ENCODE assay signal across 24 mouse cellular contexts in genomic region chr7:35535750-35536512, GRCm38 (mm10). TPM values are rescaled to one million over a fixed set of nuclear protein-coding genes. Genes with fewer than 3 reads are reported as not detected.
DNase-seq lines count a peak whose midpoint lies in the region; ATAC-seq and TF ChIP-seq lines count a peak whose summit lies in the region.
"Had no signal": no experiment of that assay in that cellular context is flagged by ENCODE, and none has a peak within 500 bp of the region (broad histone marks: within the 10 kb centered on the region; RNA-seq: fewer than 3 reads in every experiment).

No protein-coding gene starts in this region.

- TF ChIP-seq POLR2A in small intestine, adult 2 months (IDR thresholded peaks at IDR 0.05; ENCODE audit: low read depth, low read length): no peak

- H3K4me1 ChIP-seq in E14TG2a.4 (replicated peaks; ENCODE audit: low read depth, low read length): peaks cover 55% of the 10 kb centered on the region
- peaks cover 7% of the 10 kb centered on the region; the same call in 1 of the 2 replicates for H3K4me1 ChIP-seq in small intestine, adult 2 months (ENCODE audit: control insufficient read depth, insufficient read depth, insufficient read length, low read length)
- H3K4me1 ChIP-seq: embryonic facial prominence, embryonic 12.5 days; hindbrain, embryonic 10.5 days; limb, embryonic 15.5 days; midbrain, embryonic 13.5 days had no signal

- ATAC-seq in common myeloid progenitor, adult 5-6 weeks (replicated peaks; ENCODE audit: low read depth, poor library complexity, severe bottlenecking): 0 out of 2 replicates have a peak, but pooled peaks have one; percentile 25
- ATAC-seq: hindbrain, postnatal 0 days; midbrain, embryonic 13.5 days had no signal

- peak; percentile 62 for DNase-seq in heart, adult 11 months
- DNase-seq in heart, postnatal 25 days (ENCODE audit: low spot score): no peak
- no peak for DNase-seq in layer of hippocampus, adult 8-10 months (ENCODE audit: low spot score in 2 of 2)
- no peak for DNase-seq in kidney, postnatal 36 days
- DNase-seq: adrenal gland, postnatal 36 days; cerebellum, adult 11-12 months; cerebellum, postnatal 10 days; gastrocnemius, adult 2 months; kidney, adult 18-20 months; left cerebral cortex, postnatal 4 days; lung, adult 18-20 months; lung, postnatal 10 days; spleen, adult 18-20 months; thymus, postnatal 14 days had no signal

- intact Hi-C loops in heart, postnatal 25 days (cut with DNase I): no loop called here

- no peaks in the 10 kb centered on the region for H3K9me3 ChIP-seq in E14TG2a.4 (ENCODE audit: low read length)
- H3K9me3 ChIP-seq: embryonic facial prominence, embryonic 12.5 days; hindbrain, embryonic 10.5 days; limb, embryonic 15.5 days; midbrain, embryonic 13.5 days had no signal

- H3K36me3 ChIP-seq in E14TG2a.4 (ENCODE audit: insufficient read depth, low read length): peaks cover 36% of the 10 kb centered on the region
- H3K36me3 ChIP-seq in small intestine, adult 2 months (ENCODE audit: control insufficient read depth, insufficient read depth, low read length): no peaks in the 10 kb centered on the region
- H3K36me3 ChIP-seq: embryonic facial prominence, embryonic 12.5 days; hindbrain, embryonic 10.5 days; limb, embryonic 15.5 days; midbrain, embryonic 13.5 days had no signal

- no peak for TF ChIP-seq CTCF in E14TG2a.4 (conservative IDR thresholded peaks at IDR 0.05; ENCODE audit: low read length)
- TF ChIP-seq CTCF in small intestine, adult 2 months (IDR thresholded peaks at IDR 0.05; ENCODE audit: extremely low read depth, insufficient read length, insufficient replicate concordance, low read depth, low read length): no peak

- H3K27me3 ChIP-seq in E14TG2a.4 (ENCODE audit: insufficient read depth, low read length): no peaks in the 10 kb centered on the region
- H3K27me3 ChIP-seq in small intestine, adult 2 months (ENCODE audit: control insufficient read depth, insufficient read depth, low read length): no peaks in the 10 kb centered on the region
- H3K27me3 ChIP-seq: embryonic facial prominence, embryonic 12.5 days; limb, embryonic 15.5 days; midbrain, embryonic 13.5 days had no signal

- WGBS in small intestine, adult 2 months: 18% methylated on average over 12 of the region's 12 CpGs

- H3K27ac ChIP-seq in small intestine, adult 2 months (ENCODE audit: insufficient read depth, low read depth, low read length): no peak overlapping the region
- H3K27ac ChIP-seq: embryonic facial prominence, embryonic 12.5 days; gastrocnemius, adult 2 months; hindbrain, embryonic 10.5 days; hindbrain, postnatal 0 days; kidney, postnatal 0 days; limb, embryonic 15.5 days; midbrain, embryonic 13.5 days had no signal

- H3K4me3 ChIP-seq in E14TG2a.4 (replicated peaks; ENCODE audit: low read length): peak overlapping the region; percentile 77
- H3K4me3 ChIP-seq in small intestine, adult 2 months (ENCODE audit: low read depth, low read length): peak overlapping the region; percentile 7; the same call in 1 of the 2 replicates
- H3K4me3 ChIP-seq: embryonic facial prominence, embryonic 12.5 days; gastrocnemius, adult 2 months; hindbrain, embryonic 10.5 days; limb, embryonic 15.5 days; midbrain, embryonic 13.5 days had no signal

RNA-seq across cellular contexts. Expression of gene Tdrd12, which starts 1.6 kb away (rescaled TPM):
- under 1 TPM in 1 of 2 experiments, not detected in 1; 0.42 TPM for total RNA-seq in heart, postnatal 25 days (2021)
- total RNA-seq in common myeloid progenitor, adult 5-6 weeks (2017): not detected in 2 replicates
- not detected in 2 replicates for polyA plus RNA-seq in small intestine, adult 2 months (2012; rRNA removed)
- total RNA-seq in layer of hippocampus, adult 8-10 months (2022): 1 to 10 TPM in 3 of 4 experiments, under 1 TPM in 1; 0.23 to 1.7 (median 1.2) TPM
- total RNA-seq: gastrocnemius, adult 2 months had no signal
- polyA plus RNA-seq: forebrain, embryonic 11.5 days; hindbrain, embryonic 10.5 days had no signal

RNA-seq across cellular contexts. Expression of gene Nudt19, which starts 20.2 kb away (rescaled TPM):
- 10 to 100 TPM; 75.1 to 83.7 TPM for total RNA-seq in heart, postnatal 25 days (2021)
- total RNA-seq in common myeloid progenitor, adult 5-6 weeks (2017): 50.9 and 53.3 TPM in 2 replicates
- polyA plus RNA-seq in small intestine, adult 2 months (2012; rRNA removed): 51.8 and 60.5 TPM in 2 replicates
- 10 to 100 TPM; 65.4 to 80.5 (median 73.1) TPM for total RNA-seq in layer of hippocampus, adult 8-10 months (2022)

RNA-seq across cellular contexts. Expression of gene Rgs9bp, which starts 49.5 kb away (rescaled TPM):
- under 1 TPM; 0.03 to 0.06 TPM for total RNA-seq in heart, postnatal 25 days (2021)
- total RNA-seq in common myeloid progenitor, adult 5-6 weeks (2017): 1.4 and 2.1 TPM in 2 replicates
- 0.03 TPM in 2 replicates for polyA plus RNA-seq in small intestine, adult 2 months (2012; rRNA removed)
- under 1 TPM; 0.25 to 0.45 (median 0.29) TPM for total RNA-seq in layer of hippocampus, adult 8-10 months (2022)

RNA-seq across cellular contexts. Expression of gene Ankrd27, which starts 50.1 kb away (rescaled TPM):
- 10 to 100 TPM; 12.3 to 12.6 TPM for total RNA-seq in heart, postnatal 25 days (2021)
- total RNA-seq in common myeloid progenitor, adult 5-6 weeks (2017): 42.0 and 50.0 TPM in 2 replicates
- 8.5 and 13.5 TPM in 2 replicates for polyA plus RNA-seq in small intestine, adult 2 months (2012; rRNA removed)
- 10 to 100 TPM; 38.4 to 49.5 (median 43.6) TPM for total RNA-seq in layer of hippocampus, adult 8-10 months (2022)
